Mouse (Mus musculus) embryonic fibroblast, embryonic 13.5 days (primary cell): ENCODE data around the gene Fkbp11. TPM values are rescaled to one million over a fixed set of nuclear protein-coding genes. Genes with fewer than 3 reads are reported as not detected.

Experiments used
- H3K27ac ChIP-seq: 2 replicates; pipeline ENCODE4 v1.5.1; 2012; ENCODE audit warnings: low read length, control low read depth, inconsistent platforms; ENCODE audit not compliant: insufficient read depth
- H3K4me1 ChIP-seq: 2 replicates; pipeline ENCODE4 v1.6.1; 2011; ENCODE audit warnings: low read length; ENCODE audit not compliant: control insufficient read depth, insufficient read depth
- H3K4me3 ChIP-seq: 2 replicates; pipeline ENCODE4 v1.5.1; 2011; ENCODE audit warnings: mild to moderate bottlenecking, control low read depth, low read length; ENCODE audit not compliant: insufficient read depth
- CTCF ChIP-seq: IDR thresholded peaks from 2 replicates; pipeline ENCODE4 v1.5.1; 2011; ENCODE audit warnings: mild to moderate bottlenecking, control low read depth, low read length, moderate library complexity, borderline replicate concordance; ENCODE audit not compliant: insufficient read depth
- POLR2A ChIP-seq: IDR thresholded peaks from 2 replicates; pipeline ENCODE4 v1.6.1; 2011; ENCODE audit warnings: low read depth, mild to moderate bottlenecking, control low read depth, low read length, moderate library complexity
- polyA plus RNA-seq: library from polyadenylated mRNA; stranded (reverse); fragments of >200 nt; gene quantifications from 2 replicates; pipeline ENCODE4 v1.2.4, GENCODE M21; 2011; ENCODE audit warnings: low read depth; ENCODE audit not compliant: missing spikeins, insufficient read length

Fkbp11 gene
- polyA plus RNA-seq, 1 experiment = 48.6 TPM

DNA sequence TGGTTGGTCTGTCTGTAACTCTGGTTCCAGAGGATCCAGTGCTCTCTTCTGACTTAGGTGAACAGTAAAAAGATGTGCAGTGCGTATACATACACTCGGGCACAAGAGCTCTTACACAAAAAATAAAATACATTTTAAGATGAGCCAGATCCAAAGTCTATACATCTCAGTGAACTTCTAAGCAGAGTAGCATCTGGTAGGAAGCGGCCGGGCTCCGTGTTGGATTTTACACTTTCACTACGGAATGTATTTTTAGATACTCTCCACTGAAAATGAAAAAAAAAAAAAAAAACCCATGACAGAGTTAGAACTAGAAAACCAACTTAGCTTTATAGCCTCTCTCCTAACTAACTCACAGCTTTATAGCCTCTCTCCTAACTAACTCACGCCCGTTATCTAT is 47.3 kb downstream of the Fkbp11 start:
- no peaks in the 10 kb centered on the region for H3K4me1 ChIP-seq
- TF ChIP-seq CTCF (no peak), POLR2A (no peak)
- H3K4me3 ChIP-seq = no peak overlapping the region
- H3K27ac ChIP-seq = no peak overlapping the region

- no peak overlapping the region for H3K27ac ChIP-seq
- no peak for TF ChIP-seq CTCF
- no peak for TF ChIP-seq POLR2A
- no peak overlapping the region for H3K4me3 ChIP-seq
Measured at GRCm38 (mm10) chr15:98677977-98678376, 50.0 kb downstream of the Fkbp11 start.

GRCm38 (mm10) chr15:98676940-98677728 is 50.9 kb downstream of the Fkbp11 start, which contains the start of gene Rnd1:
Gene Rnd1, minus strand, starts transcription at chr15:98677461.
- Histone ChIP-seq H3K4me3 (peak within 1 kb of the TSS; percentile 53), H3K27ac (no peak within 1 kb of the TSS), H3K4me1 (0 out of 2 replicates have a peak, but pooled peaks cover 3% of the 10 kb centered on the region)
- TF ChIP-seq POLR2A (peak; percentile 100), CTCF (no peak)

More at GRCm38 (mm10) chr15:98677977-98678376, 50.0 kb downstream of the Fkbp11 start:
- no peaks in the 10 kb centered on the region for H3K4me1 ChIP-seq

DNA sequence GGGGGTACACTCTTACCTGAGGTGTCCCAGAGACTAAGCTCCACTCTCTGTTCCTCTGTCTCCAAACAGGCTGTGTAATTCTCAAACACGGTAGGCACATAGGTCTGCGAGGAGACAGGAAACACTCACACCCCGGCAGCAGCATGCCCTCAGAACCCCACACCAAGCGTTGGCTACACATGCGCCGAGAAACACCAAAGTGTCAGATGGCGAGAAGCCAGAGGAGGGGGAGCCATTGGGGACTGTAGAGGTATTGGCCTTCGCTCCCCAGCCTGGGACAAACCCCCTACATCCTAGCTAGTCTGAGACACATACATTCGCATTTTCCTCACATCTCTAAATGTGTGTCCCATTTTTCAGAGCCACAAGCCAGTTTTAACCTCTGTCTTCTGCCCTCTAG is 51.5 kb downstream of the Fkbp11 start:
- peak overlapping the region; percentile 53 for H3K4me3 ChIP-seq
- 0 out of 2 replicates have a peak, but pooled peaks cover 3% of the 10 kb centered on the region for H3K4me1 ChIP-seq
- TF ChIP-seq POLR2A (no peak), CTCF (no peak)
- no peak overlapping the region for H3K27ac ChIP-seq

DNA sequence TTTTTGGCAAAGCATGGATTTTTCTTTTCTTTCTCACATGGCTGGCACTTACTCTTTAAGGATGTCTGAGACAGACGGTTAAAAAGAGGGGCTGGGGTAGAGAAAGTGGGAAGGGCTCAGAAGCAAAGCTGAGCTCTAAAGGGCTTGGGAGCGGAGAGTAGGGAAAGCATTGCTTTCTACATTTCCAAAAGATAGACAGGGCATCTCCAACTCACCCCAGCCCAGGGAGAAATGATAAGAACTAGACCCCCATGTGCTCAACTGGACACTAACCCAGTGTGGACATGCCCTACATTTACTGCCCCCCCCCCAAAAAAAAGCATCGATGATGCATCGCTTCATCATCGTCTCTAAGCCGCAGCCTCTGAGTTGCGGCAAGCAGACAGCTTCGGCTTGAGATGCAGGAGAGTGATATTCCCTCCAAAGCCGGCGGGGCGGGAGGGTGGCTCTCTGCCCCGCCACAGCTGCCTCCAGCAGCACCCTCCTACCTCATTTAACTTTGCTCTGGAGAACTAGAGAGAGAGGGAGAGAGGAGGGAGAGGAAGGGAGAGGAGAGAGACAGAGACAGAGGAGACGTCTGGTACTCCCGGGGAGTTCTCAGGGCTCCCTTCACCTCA is 52.3 kb downstream of the Fkbp11 start:
- Histone ChIP-seq H3K4me1 (0 out of 2 replicates have a peak, but pooled peaks cover 3% of the 10 kb centered on the region), H3K27ac (no peak overlapping the region), H3K4me3 (peak overlapping the region; percentile 53)
- TF ChIP-seq POLR2A = no peak
- TF ChIP-seq CTCF = no peak

- TF ChIP-seq CTCF (no peak), POLR2A (no peak)
- Histone ChIP-seq H3K27ac (no peak overlapping the region), H3K4me3 (0 out of 2 replicates have a peak overlapping the region, but pooled peaks have one; percentile 53), H3K4me1 (0 out of 2 replicates have a peak, but pooled peaks cover 3% of the 10 kb centered on the region)
Measured at GRCm38 (mm10) chr15:98674994-98675545, 52.9 kb downstream of the Fkbp11 start.

Other genes with a start within 250 kb of the Fkbp11 start
- gene Lalba, start 245.5 kb downstream of the Fkbp11 start, polyA plus RNA-seq = not detected in 2 replicates
- gene Olfr279, start 235.8 kb downstream of the Fkbp11 start, polyA plus RNA-seq = not detected in 2 replicates
- 91.2 and 117 TPM in 2 replicates for gene Kansl2, start 193.9 kb downstream of the Fkbp11 start, polyA plus RNA-seq
- gene Ccnt1, start 157.3 kb downstream of the Fkbp11 start, polyA plus RNA-seq = 36.3 and 40.6 TPM in 2 replicates
- gene 4930415O20Rik, start 157.2 kb downstream of the Fkbp11 start, polyA plus RNA-seq = not detected in 2 replicates
- 49.8 and 56.5 TPM in 2 replicates for gene Adcy6, start 118.1 kb downstream of the Fkbp11 start, polyA plus RNA-seq
- 40.5 and 44.2 TPM in 2 replicates for gene Cacnb3, start 97.4 kb downstream of the Fkbp11 start, polyA plus RNA-seq
- 58.8 and 62.4 TPM in 2 replicates for gene Ddx23, start 65.3 kb downstream of the Fkbp11 start, polyA plus RNA-seq
- gene Rnd1, start 50.7 kb downstream of the Fkbp11 start, polyA plus RNA-seq = 9.6 and 14.3 TPM in 2 replicates
- gene Ccdc65, start 20.0 kb downstream of the Fkbp11 start, polyA plus RNA-seq = 2.7 and 3.2 TPM in 2 replicates
- 91.3 and 112 TPM in 2 replicates for gene Arf3, start 35.0 kb upstream of the Fkbp11 start, polyA plus RNA-seq
- gene Wnt10b, start 50.0 kb upstream of the Fkbp11 start, polyA plus RNA-seq = 1.9 and 5.8 TPM in 2 replicates
- not detected in 2 replicates for gene Wnt1, start 61.7 kb upstream of the Fkbp11 start, polyA plus RNA-seq
- not detected in 2 replicates for gene Ddn, start 81.3 kb upstream of the Fkbp11 start, polyA plus RNA-seq
- 94.2 and 101 TPM in 2 replicates for gene Prkag1, start 103.3 kb upstream of the Fkbp11 start, polyA plus RNA-seq
- gene Kmt2d, start 143.0 kb upstream of the Fkbp11 start, polyA plus RNA-seq = 28.0 and 31.5 TPM in 2 replicates
- gene Rhebl1, start 166.3 kb upstream of the Fkbp11 start, polyA plus RNA-seq = 6.0 and 7.8 TPM in 2 replicates
- 0.14 and 0.27 TPM in 2 replicates for gene Dhh, start 170.3 kb upstream of the Fkbp11 start, polyA plus RNA-seq
- gene Lmbr1l, start 190.0 kb upstream of the Fkbp11 start, polyA plus RNA-seq = 11.3 and 14.7 TPM in 2 replicates
- 3,138 and 3,689 TPM in 2 replicates for gene Tuba1b, start 206.4 kb upstream of the Fkbp11 start, polyA plus RNA-seq
- 333 and 559 TPM in 2 replicates for gene Gm49450, start 225.4 kb upstream of the Fkbp11 start, polyA plus RNA-seq
- 1,082 and 1,134 TPM in 2 replicates for gene Tuba1a, start 225.5 kb upstream of the Fkbp11 start, polyA plus RNA-seq